Mouse (Mus musculus) forebrain, embryonic 10.5 days (tissue): ENCODE data around the gene Emc4. TPM values are rescaled to one million over a fixed set of nuclear protein-coding genes. Genes with fewer than 3 reads are reported as not detected.
A peak's percentile ranks its signal among the peaks of the same experiment; 100 is the strongest.

Source experiments
- DNase-seq: peaks from one replicate; pipeline ENCODE4 v3.0.0-alpha.2; 2017; ENCODE audit warnings: low spot score; ENCODE audit errors: extremely low spot score
- H3K27ac ChIP-seq: fragments of 300-500 bp; sonication (generic); 2 replicates; pipeline ENCODE4 v1.5.1; 2016; ENCODE audit warnings: mild to moderate bottlenecking
- H3K27me3 ChIP-seq: fragments of 300-500 bp; sonication (generic); 2 replicates; pipeline ENCODE4 v1.6.1; 2016; ENCODE audit warnings: mild to moderate bottlenecking; ENCODE audit not compliant: poor library complexity, severe bottlenecking
- H3K36me3 ChIP-seq: fragments of 300-500 bp; sonication (generic); replicated peaks from 2 replicates; pipeline ENCODE4 v1.6.1; 2016; ENCODE audit warnings: mild to moderate bottlenecking, moderate library complexity
- H3K4me1 ChIP-seq: fragments of 300-500 bp; sonication (generic); 2 replicates; pipeline ENCODE4 v1.6.1; 2016
- H3K4me3 ChIP-seq: fragments of 300-500 bp; sonication (generic); 2 replicates; pipeline ENCODE4 v1.5.1; 2016; ENCODE audit warnings: mild to moderate bottlenecking, moderate library complexity
- H3K9me3 ChIP-seq: fragments of 300-500 bp; sonication (generic); 2 replicates; pipeline ENCODE4 v1.6.1; 2016; ENCODE audit warnings: mild to moderate bottlenecking, moderate library complexity
- WGBS: fragments of 180-500 bp; shearing (Covaris S2); methylation state at CpG from one replicate; pipeline ENCODE4 v1.1.7; 2016; 5-methylcytosine and 5-hydroxymethylcytosine counted together
- polyA plus RNA-seq: library from polyadenylated mRNA; unstranded; fragments of >200 nt; fragmentation: Nextera tagmentation; extraction: Ambion mirVana; gene quantifications from 2 replicates; pipeline ENCODE4 v1.2.1, GENCODE M21; 2016

Gene Emc4
- 113 TPM in 2 replicates for polyA plus RNA-seq

DNA sequence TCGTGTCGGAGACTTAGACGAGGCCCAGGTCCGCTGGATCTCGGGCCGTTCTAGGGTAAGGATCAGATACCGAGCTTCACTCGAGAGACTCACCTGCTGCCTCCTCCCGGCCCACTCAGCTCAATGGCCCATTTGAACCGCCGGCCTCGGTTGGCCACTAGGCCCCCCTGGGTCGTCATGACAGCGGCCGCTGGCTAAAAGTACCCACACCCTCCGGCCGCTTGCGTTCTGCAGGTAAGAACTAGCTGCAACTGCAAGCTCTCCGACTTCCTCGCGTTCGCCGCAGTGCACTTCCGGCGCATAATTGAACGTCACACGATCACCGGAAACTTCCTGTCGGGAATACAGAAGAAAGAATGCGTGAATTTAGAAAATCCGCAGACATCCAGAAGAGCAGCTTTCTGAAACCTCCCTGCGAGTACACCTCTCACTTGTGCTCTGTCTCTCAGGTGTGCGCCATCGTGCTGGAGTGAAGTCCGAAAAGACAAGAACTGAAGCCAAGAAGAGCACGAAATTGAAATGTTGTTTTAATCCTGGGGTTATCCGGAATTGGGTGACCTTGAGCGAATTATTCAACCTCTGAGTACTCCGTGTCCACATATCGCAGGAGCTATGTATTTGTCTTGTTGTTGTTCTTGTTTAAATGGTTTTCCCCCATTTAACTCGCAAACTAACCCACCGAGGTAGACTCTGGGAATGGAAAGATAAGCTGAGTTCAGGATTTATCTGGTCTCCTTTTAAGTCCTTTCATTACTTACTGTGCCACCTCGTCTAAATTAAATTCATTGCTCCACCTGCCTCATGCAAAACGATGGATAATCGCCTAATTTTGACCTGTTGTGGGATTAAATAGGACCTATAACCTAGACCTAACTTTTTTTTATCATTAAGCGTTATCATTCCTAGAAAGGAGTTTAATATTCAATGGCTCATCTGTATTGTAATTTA, at the start of gene Emc4:
Gene Emc4 (minus strand): TSS at position 302 of the 948 bp plus-strand sequence.
- H3K36me3 ChIP-seq = peaks cover 26% of the 10 kb centered on the region
- peak within 1 kb of the TSS; percentile 88 for H3K4me3 ChIP-seq
- WGBS = 2% methylated on average over 46 of the region's 46 CpGs
- no peaks in the 10 kb centered on the region for H3K27me3 ChIP-seq
- H3K27ac ChIP-seq = peak within 1 kb of the TSS; percentile 88
- no peaks in the 10 kb centered on the region for H3K9me3 ChIP-seq
- H3K4me1 ChIP-seq = peaks cover 19% of the 10 kb centered on the region
- DNase-seq = peak; percentile 92

- DNase-seq = no peak
- Histone ChIP-seq H3K36me3 (peaks cover 54% of the 10 kb centered on the region), H3K4me1 (no peaks in the 10 kb centered on the region), H3K4me3 (no peak overlapping the region), H3K27ac (no peak overlapping the region), H3K9me3 (no peaks in the 10 kb centered on the region), H3K27me3 (no peaks in the 10 kb centered on the region)
- WGBS = 92% methylated on average over 3 of the region's 3 CpGs
Observed at GRCm38 (mm10) chr2:112407030-112407429, 39.2 kb upstream of the Emc4 start.

- H3K36me3 ChIP-seq = peaks cover 3% of the 10 kb centered on the region; the same call in 1 of the 2 replicates
- H3K27me3 ChIP-seq = no peaks in the 10 kb centered on the region
- WGBS = 77% methylated on average over 1 of the region's 1 CpGs
Observed at GRCm38 (mm10) chr2:112396649-112397048, 28.8 kb upstream of the Emc4 start.

GRCm38 (mm10) chr2:112393958-112394357, 26.1 kb upstream of the Emc4 start:
- Histone ChIP-seq H3K4me3 (no peak overlapping the region), H3K27me3 (no peaks in the 10 kb centered on the region), H3K9me3 (no peaks in the 10 kb centered on the region), H3K27ac (no peak overlapping the region), H3K4me1 (no peaks in the 10 kb centered on the region), H3K36me3 (peaks cover 3% of the 10 kb centered on the region; the same call in 1 of the 2 replicates)
- no peak for DNase-seq

More at GRCm38 (mm10) chr2:112396649-112397048, 28.8 kb upstream of the Emc4 start:
- Histone ChIP-seq H3K27ac (no peak overlapping the region), H3K9me3 (no peaks in the 10 kb centered on the region), H3K4me1 (no peaks in the 10 kb centered on the region), H3K4me3 (no peak overlapping the region)
- DNase-seq = no peak

- Histone ChIP-seq H3K4me1 (no peaks in the 10 kb centered on the region), H3K27ac (no peak overlapping the region), H3K36me3 (peaks cover 3% of the 10 kb centered on the region; the same call in 1 of the 2 replicates), H3K9me3 (no peaks in the 10 kb centered on the region), H3K27me3 (no peaks in the 10 kb centered on the region), H3K4me3 (no peak overlapping the region)
- no peak for DNase-seq
- WGBS = 83% methylated on average over 1 of the region's 1 CpGs
Observed at GRCm38 (mm10) chr2:112392689-112393088, 24.9 kb upstream of the Emc4 start.

DNA sequence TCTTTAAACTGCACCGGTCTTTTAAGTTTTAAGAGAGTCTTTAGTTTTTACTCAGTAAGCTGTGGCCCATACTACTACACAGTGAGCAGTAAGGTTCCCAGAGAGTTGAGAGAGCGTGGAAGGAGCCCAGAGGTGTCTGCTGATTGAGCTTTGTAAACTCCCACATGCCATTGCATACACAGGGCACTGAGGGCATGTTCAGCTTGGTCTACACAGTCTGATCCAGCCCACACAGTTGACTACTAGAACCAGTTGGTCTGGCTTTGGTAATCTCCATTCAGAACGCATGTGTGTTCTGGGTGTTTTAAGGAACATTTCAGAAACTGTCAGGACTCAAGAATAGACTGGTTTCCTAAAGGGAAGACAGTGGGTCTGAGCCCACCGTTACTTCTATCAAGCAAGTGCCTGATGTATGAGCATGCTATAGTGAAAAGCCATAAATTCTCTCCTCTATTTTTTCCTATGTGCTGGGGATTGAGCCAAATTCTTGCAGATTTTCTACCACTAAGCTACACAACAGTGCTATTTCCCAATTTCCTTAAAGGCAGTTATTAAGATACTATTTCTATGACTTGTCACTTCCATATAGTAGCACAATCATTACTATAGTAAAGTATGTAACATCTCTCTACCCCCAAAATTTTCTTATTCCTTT, 23.6 kb upstream of the Emc4 start:
- WGBS = 95% methylated on average over 4 of the region's 4 CpGs
- Histone ChIP-seq H3K27ac (no peak overlapping the region), H3K4me1 (no peaks in the 10 kb centered on the region), H3K27me3 (no peaks in the 10 kb centered on the region), H3K9me3 (no peaks in the 10 kb centered on the region), H3K36me3 (peaks cover 3% of the 10 kb centered on the region; the same call in 1 of the 2 replicates), H3K4me3 (no peak overlapping the region)
- no peak for DNase-seq

GRCm38 (mm10) chr2:112390843-112391242, 23.0 kb upstream of the Emc4 start:
- H3K36me3 ChIP-seq = peaks cover 3% of the 10 kb centered on the region; the same call in 1 of the 2 replicates
- H3K9me3 ChIP-seq = no peaks in the 10 kb centered on the region
- 92% methylated on average over 5 of the region's 5 CpGs for WGBS
- H3K27me3 ChIP-seq = no peaks in the 10 kb centered on the region
- no peaks in the 10 kb centered on the region for H3K4me1 ChIP-seq
- no peak for DNase-seq
- no peak overlapping the region for H3K27ac ChIP-seq
- no peak overlapping the region for H3K4me3 ChIP-seq

DNA sequence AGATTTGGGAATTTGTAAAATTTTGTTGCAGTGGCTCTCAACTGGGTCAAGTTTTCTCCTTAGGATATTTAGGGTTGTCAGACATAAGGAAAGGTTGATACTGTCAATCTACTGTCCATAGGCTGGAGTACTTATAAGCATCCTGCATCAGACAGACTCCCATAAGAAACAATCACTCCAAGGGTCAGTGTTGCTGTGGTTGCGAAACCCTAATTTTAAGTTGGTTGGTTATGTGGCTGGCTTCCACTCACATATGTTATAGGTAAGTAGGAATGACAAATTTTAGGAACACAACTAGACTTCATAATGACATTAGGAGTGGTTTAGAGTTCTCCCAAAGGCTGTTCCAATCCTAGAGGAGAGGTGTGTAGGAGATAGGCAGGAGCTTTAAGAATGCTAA, 13.4 kb upstream of the Emc4 start:
- H3K36me3 ChIP-seq = peaks cover 9% of the 10 kb centered on the region
- WGBS = 98% methylated on average over 1 of the region's 1 CpGs
- H3K27ac ChIP-seq = no peak overlapping the region
- peaks cover 15% of the 10 kb centered on the region for H3K4me1 ChIP-seq
- H3K27me3 ChIP-seq = no peaks in the 10 kb centered on the region
- DNase-seq = no peak
- H3K9me3 ChIP-seq = no peaks in the 10 kb centered on the region
- peak overlapping the region; percentile 94; the same call in 1 of the 2 replicates for H3K4me3 ChIP-seq

DNA sequence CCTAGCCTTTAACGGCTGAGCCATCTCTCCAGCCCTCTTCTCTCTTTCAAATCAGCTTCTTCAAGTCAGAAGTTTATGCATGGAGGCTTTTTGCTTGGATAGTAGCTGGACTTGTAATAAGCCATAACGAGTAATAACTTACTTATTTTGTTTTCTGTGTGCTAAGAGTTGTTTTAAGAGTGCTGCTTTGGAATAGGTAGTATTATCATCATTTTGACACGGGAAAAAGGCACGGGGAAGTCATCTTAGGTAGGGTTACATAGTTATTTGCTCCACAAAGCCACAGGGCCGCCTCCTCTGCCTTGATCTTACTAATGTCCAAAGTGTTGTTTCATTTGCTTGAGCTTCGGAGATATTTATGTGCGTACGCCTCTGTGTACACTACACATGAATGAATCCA, 12.3 kb upstream of the Emc4 start:
- Histone ChIP-seq H3K9me3 (no peaks in the 10 kb centered on the region), H3K27me3 (no peaks in the 10 kb centered on the region), H3K4me3 (peak overlapping the region; percentile 94), H3K36me3 (peaks cover 9% of the 10 kb centered on the region), H3K4me1 (peaks cover 15% of the 10 kb centered on the region), H3K27ac (peak overlapping the region; percentile 98)
- no peak for DNase-seq
- WGBS = 69% methylated on average over 8 of the region's 8 CpGs

GRCm38 (mm10) chr2:112378973-112379898, 11.4 kb upstream of the Emc4 start, which contains the start of gene Katnbl1:
Katnbl1 (plus strand) TSS chr2:112379211.
- Histone ChIP-seq H3K36me3 (peaks cover 9% of the 10 kb centered on the region), H3K27me3 (0 out of 2 replicates have a peak, but pooled peaks cover 3% of the 10 kb centered on the region), H3K4me3 (peak within 1 kb of the TSS; percentile 94), H3K4me1 (peaks cover 15% of the 10 kb centered on the region), H3K27ac (peak within 1 kb of the TSS; percentile 98), H3K9me3 (no peaks in the 10 kb centered on the region)
- DNase-seq = peak; percentile 89
- WGBS = under 1% methylated on average over 72 of the region's 72 CpGs

DNA sequence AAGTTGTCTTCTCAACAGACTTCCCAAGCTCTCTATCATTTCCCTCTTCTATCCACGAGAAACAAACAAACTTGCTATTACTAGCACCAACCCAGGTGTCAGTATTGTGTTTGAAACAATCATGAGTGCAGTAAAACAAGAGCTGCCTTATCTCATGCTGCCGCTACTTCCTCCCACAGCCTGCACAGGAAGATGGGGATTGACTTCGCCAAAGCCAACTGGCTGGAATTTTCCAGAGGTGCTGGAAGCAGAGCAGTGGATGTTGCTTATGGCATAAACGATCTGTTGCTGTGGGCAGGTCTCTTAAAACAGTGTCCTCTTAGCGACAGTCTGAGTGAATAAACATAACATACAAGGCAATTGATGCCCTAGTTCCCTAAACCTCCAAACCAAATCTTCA, 6.8 kb upstream of the Emc4 start:
- Histone ChIP-seq H3K27ac (no peak overlapping the region), H3K4me1 (0 out of 2 replicates have a peak, but pooled peaks cover 3% of the 10 kb centered on the region), H3K36me3 (no peaks in the 10 kb centered on the region), H3K27me3 (0 out of 2 replicates have a peak, but pooled peaks cover 3% of the 10 kb centered on the region), H3K9me3 (no peaks in the 10 kb centered on the region), H3K4me3 (no peak overlapping the region)
- DNase-seq = no peak
- 74% methylated on average over 5 of the region's 5 CpGs for WGBS

DNA sequence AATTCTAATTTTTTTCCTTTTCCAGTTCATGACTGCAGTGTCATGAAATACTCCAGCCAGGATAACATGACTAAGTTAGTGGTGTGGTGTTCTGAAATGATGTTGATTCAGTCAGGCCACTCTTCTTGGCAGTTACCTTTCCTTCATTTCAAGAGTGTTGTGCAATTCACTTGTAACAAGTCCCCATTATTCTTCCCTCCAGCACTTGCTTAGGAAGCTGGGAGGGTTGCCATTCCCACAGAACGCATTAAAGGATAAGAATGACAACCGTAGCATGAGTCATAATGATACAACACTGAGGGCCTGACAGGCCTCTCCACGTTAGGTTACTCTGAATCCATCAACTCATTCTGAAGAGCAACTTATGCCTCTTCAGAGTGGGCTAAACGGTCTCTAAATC, 5.3 kb upstream of the Emc4 start:
- Histone ChIP-seq H3K4me3 (no peak overlapping the region), H3K36me3 (no peaks in the 10 kb centered on the region), H3K27ac (no peak overlapping the region), H3K9me3 (no peaks in the 10 kb centered on the region), H3K4me1 (peaks cover 6% of the 10 kb centered on the region; the same call in 1 of the 2 replicates), H3K27me3 (0 out of 2 replicates have a peak, but pooled peaks cover 3% of the 10 kb centered on the region)
- no peak for DNase-seq
- WGBS = 78% methylated on average over 4 of the region's 4 CpGs
